Mouse (Mus musculus): ENCODE data around the gene AC124502.3.

DNA sequence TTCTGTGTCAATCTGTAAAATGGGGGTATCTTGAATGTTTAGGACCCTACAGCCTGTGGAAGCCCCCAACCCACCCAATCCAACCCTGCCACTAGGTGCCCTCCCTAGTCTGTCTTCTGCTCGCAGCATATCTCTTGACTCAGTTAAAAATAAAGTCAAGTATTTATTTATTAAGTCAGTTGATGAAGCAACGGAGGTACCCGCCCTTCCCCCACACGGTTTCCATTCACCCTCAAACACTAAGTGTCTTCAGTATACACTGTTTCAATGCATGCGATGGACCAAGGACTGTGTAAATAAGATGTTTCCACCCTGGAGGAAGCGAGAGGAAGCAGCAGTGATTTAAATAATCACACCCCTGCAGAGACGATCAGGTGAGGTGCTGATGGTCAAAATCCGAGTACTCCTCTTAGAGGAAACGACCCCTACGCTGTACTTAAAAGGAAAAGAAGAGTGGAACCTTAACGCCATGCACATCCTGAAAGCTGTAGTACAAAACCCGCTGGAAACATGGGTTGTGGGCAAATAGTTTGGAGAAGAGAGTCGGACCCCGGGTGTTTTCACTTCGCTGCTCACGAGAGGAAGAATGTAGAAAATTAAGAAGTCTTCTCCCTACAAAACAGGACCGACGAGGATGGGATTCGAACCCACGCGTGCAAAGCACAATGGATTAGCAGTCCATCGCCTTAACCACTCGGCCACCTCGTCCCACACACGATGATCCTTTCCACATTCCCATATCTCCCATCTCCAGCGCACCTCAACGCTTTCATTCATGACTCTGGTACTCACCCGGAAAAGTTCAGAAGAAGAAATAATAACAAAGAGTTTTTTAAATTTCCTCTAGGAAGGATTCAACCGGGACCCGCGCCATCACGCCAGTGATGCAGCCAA is 766 bp upstream of the AC124502.3 start:
- TF ChIP-seq GATA1 (IDR thresholded peaks at IDR 0.05; ENCODE audit: borderline replicate concordance, low read length) (no peak), FLI1 (IDR thresholded peaks at IDR 0.05; ENCODE audit: low read length) (no peak)
